Mouse (Mus musculus) heart, embryonic 16.5 days (tissue): ENCODE measurements around the gene Gart. TPM values are rescaled to one million over a fixed set of nuclear protein-coding genes. Genes with fewer than 3 reads are reported as not detected.

Experiments used
- ATAC-seq: fragments of 200-750 bp; cut with Nextera tagmentation; replicated peaks from 2 replicates; pipeline ENCODE4 v1.8.0; 2017; ENCODE audit warnings: moderate number of reproducible peaks; ENCODE audit not compliant: insufficient read depth, low FRiP score; ENCODE audit errors: extremely low read depth
- H3K27ac ChIP-seq: fragments of 300-500 bp; sonication (generic); 2 replicates; pipeline ENCODE4 v1.5.1; 2014; ENCODE audit warnings: mild to moderate bottlenecking, low read length, control low read depth, moderate library complexity
- H3K27me3 ChIP-seq: fragments of 300-500 bp; sonication (generic); 2 replicates; pipeline ENCODE4 v1.6.1; 2014; ENCODE audit warnings: low read length, mixed read lengths; ENCODE audit not compliant: control insufficient read depth, insufficient read depth
- H3K36me3 ChIP-seq: fragments of 300-500 bp; sonication (generic); 2 replicates; pipeline ENCODE4 v1.6.1; 2014; ENCODE audit not compliant: control insufficient read depth, insufficient read depth
- H3K4me1 ChIP-seq: fragments of 300-500 bp; sonication (generic); 2 replicates; pipeline ENCODE4 v1.6.1; 2014; ENCODE audit warnings: low read length, mixed read lengths; ENCODE audit not compliant: control insufficient read depth, insufficient read depth
- H3K4me2 ChIP-seq: fragments of 300-500 bp; sonication (generic); 2 replicates; pipeline ENCODE4 v1.6.1; 2014; ENCODE audit warnings: low read depth, mild to moderate bottlenecking, control low read depth, low read length
- H3K4me3 ChIP-seq: fragments of 300-500 bp; sonication (generic); 2 replicates; pipeline ENCODE4 v1.5.1; 2014; ENCODE audit warnings: mild to moderate bottlenecking, control low read depth, low read length
- H3K9ac ChIP-seq: fragments of 300-500 bp; sonication (generic); 2 replicates; pipeline ENCODE4 v1.6.1; 2014; ENCODE audit warnings: low read length, control low read depth
- H3K9me3 ChIP-seq: fragments of 300-500 bp; sonication (generic); replicated peaks from 2 replicates; pipeline ENCODE4 v1.6.1; 2016; ENCODE audit warnings: low read length; ENCODE audit not compliant: control insufficient read depth
- WGBS: fragments of 180-500 bp; shearing (Covaris S2); extraction: QIAGEN DNeasy Blood & Tissue Kit; methylation state at CpG from one replicate; pipeline ENCODE4 v1.1.7; 2014; 5-methylcytosine and 5-hydroxymethylcytosine counted together
- polyA plus RNA-seq: library from polyadenylated mRNA; unstranded; fragments of >200 nt; fragmentation: Nextera tagmentation; extraction: Ambion mirVana; gene quantifications from 2 replicates; pipeline ENCODE4 v1.2.1, GENCODE M21; 2015

Gene Gart
- polyA plus RNA-seq, 1 experiment from 2014 or later, result 86.8 TPM

GRCm38 (mm10) chr16:91680656-91681055, 33.9 kb upstream of the Gart start:
- Histone ChIP-seq H3K27ac (no peak overlapping the region), H3K36me3 (peaks cover 48% of the 10 kb centered on the region), H3K9ac (no peak overlapping the region), H3K4me1 (no peaks in the 10 kb centered on the region), H3K4me2 (no peak overlapping the region), H3K4me3 (no peak overlapping the region), H3K9me3 (no peaks in the 10 kb centered on the region), H3K27me3 (no peaks in the 10 kb centered on the region)
- WGBS, result 68% methylated on average over 5 of the region's 5 CpGs
- ATAC-seq, result no peak

GRCm38 (mm10) chr16:91678147-91678911, 31.6 kb upstream of the Gart start:
- Histone ChIP-seq H3K36me3 (peaks cover 52% of the 10 kb centered on the region), H3K4me3 (no peak overlapping the region), H3K9me3 (no peaks in the 10 kb centered on the region), H3K4me2 (no peak overlapping the region), H3K27ac (no peak overlapping the region), H3K9ac (no peak overlapping the region), H3K4me1 (no peaks in the 10 kb centered on the region), H3K27me3 (no peaks in the 10 kb centered on the region)
- 79% methylated on average over 5 of the region's 5 CpGs for WGBS
- no peak for ATAC-seq

- no peak for ATAC-seq
- H3K27me3 ChIP-seq, result no peaks in the 10 kb centered on the region
- no peak overlapping the region for H3K4me2 ChIP-seq
- no peaks in the 10 kb centered on the region for H3K4me1 ChIP-seq
- WGBS, result 77% methylated on average over 4 of the region's 4 CpGs
- no peak overlapping the region for H3K9ac ChIP-seq
- H3K4me3 ChIP-seq, result no peak overlapping the region
- H3K27ac ChIP-seq, result no peak overlapping the region
- no peaks in the 10 kb centered on the region for H3K9me3 ChIP-seq
- H3K36me3 ChIP-seq, result peaks cover 72% of the 10 kb centered on the region
These were observed 27.7 kb upstream of the Gart start for GRCm38 (mm10) chr16:91674500-91674899.

GRCm38 (mm10) chr16:91663795-91664194, 17.0 kb upstream of the Gart start:
- no peak for ATAC-seq
- WGBS, result 95% methylated on average over 3 of the region's 3 CpGs
- Histone ChIP-seq H3K27me3 (no peaks in the 10 kb centered on the region), H3K4me3 (no peak overlapping the region), H3K4me1 (peaks cover 12% of the 10 kb centered on the region; the same call in 1 of the 2 replicates), H3K36me3 (peaks cover 70% of the 10 kb centered on the region), H3K9me3 (0 out of 2 replicates have a peak, but pooled peaks cover 2% of the 10 kb centered on the region), H3K9ac (no peak overlapping the region), H3K4me2 (no peak overlapping the region), H3K27ac (no peak overlapping the region)

GRCm38 (mm10) chr16:91662336-91662735, 15.6 kb upstream of the Gart start:
- WGBS, result 83% methylated on average over 16 of the region's 16 CpGs

GRCm38 (mm10) chr16:91661397-91661796, 14.6 kb upstream of the Gart start:
- no peak overlapping the region for H3K4me2 ChIP-seq
- H3K27me3 ChIP-seq, result no peaks in the 10 kb centered on the region
- H3K9ac ChIP-seq, result no peak overlapping the region
- peaks cover 15% of the 10 kb centered on the region; the same call in 1 of the 2 replicates for H3K4me1 ChIP-seq
- 0 out of 2 replicates have a peak, but pooled peaks cover 2% of the 10 kb centered on the region for H3K9me3 ChIP-seq
- no peak for ATAC-seq
- no peak overlapping the region for H3K27ac ChIP-seq
- peaks cover 83% of the 10 kb centered on the region for H3K36me3 ChIP-seq
- WGBS, result 87% methylated on average over 1 of the region's 1 CpGs
- H3K4me3 ChIP-seq, result no peak overlapping the region

More at GRCm38 (mm10) chr16:91662336-91662735, 15.6 kb upstream of the Gart start:
- no peaks in the 10 kb centered on the region for H3K27me3 ChIP-seq
- no peak overlapping the region for H3K4me2 ChIP-seq
- peaks cover 82% of the 10 kb centered on the region for H3K36me3 ChIP-seq
- H3K4me1 ChIP-seq, result peaks cover 15% of the 10 kb centered on the region; the same call in 1 of the 2 replicates
- H3K9ac ChIP-seq, result no peak overlapping the region
- 0 out of 2 replicates have a peak, but pooled peaks cover 2% of the 10 kb centered on the region for H3K9me3 ChIP-seq
- ATAC-seq, result no peak
- no peak overlapping the region for H3K4me3 ChIP-seq
- no peak overlapping the region for H3K27ac ChIP-seq

GRCm38 (mm10) chr16:91659798-91660197, 13.0 kb upstream of the Gart start:
- 96% methylated on average over 20 of the region's 20 CpGs for whole genome bisulfite sequencing
- H3K9ac ChIP-seq, result no peak overlapping the region
- ATAC-seq, result no peak
- H3K4me2 ChIP-seq, result no peak overlapping the region
- H3K9me3 ChIP-seq, result 0 out of 2 replicates have a peak, but pooled peaks cover 2% of the 10 kb centered on the region
- peaks cover 84% of the 10 kb centered on the region for H3K36me3 ChIP-seq
- peaks cover 15% of the 10 kb centered on the region; the same call in 1 of the 2 replicates for H3K4me1 ChIP-seq
- H3K27ac ChIP-seq, result no peak overlapping the region
- no peaks in the 10 kb centered on the region for H3K27me3 ChIP-seq
- H3K4me3 ChIP-seq, result no peak overlapping the region

- Histone ChIP-seq H3K27me3 (no peaks in the 10 kb centered on the region), H3K9ac (no peak overlapping the region), H3K36me3 (peaks cover 78% of the 10 kb centered on the region), H3K27ac (no peak overlapping the region), H3K4me2 (no peak overlapping the region), H3K4me1 (peaks cover 15% of the 10 kb centered on the region; the same call in 1 of the 2 replicates), H3K4me3 (no peak overlapping the region), H3K9me3 (0 out of 2 replicates have a peak, but pooled peaks cover 2% of the 10 kb centered on the region)
- ATAC-seq, result no peak
- 77% methylated on average over 5 of the region's 5 CpGs for WGBS
These were observed 11.7 kb upstream of the Gart start for GRCm38 (mm10) chr16:91658471-91658870.

GRCm38 (mm10) chr16:91657285-91657684, 10.5 kb upstream of the Gart start:
- Histone ChIP-seq H3K27ac (no peak overlapping the region), H3K4me2 (no peak overlapping the region), H3K36me3 (peaks cover 74% of the 10 kb centered on the region), H3K9me3 (0 out of 2 replicates have a peak, but pooled peaks cover 2% of the 10 kb centered on the region), H3K9ac (no peak overlapping the region), H3K4me1 (peaks cover 14% of the 10 kb centered on the region; the same call in 1 of the 2 replicates), H3K27me3 (no peaks in the 10 kb centered on the region), H3K4me3 (no peak overlapping the region)
- 97% methylated on average over 17 of the region's 17 CpGs for WGBS
- ATAC-seq, result no peak
